Mouse (Mus musculus): Measurements from ENCODE around the gene Wfs1. TPM values are rescaled to one million over a fixed set of nuclear protein-coding genes. Genes with fewer than 3 reads are reported as not detected.

Gene Wfs1
- total and polyA plus RNA-seq, 3 experiments = 72.3 to 99.7 (median 82.3) TPM

- Histone ChIP-seq H3K27me3 (ENCODE audit: control insufficient read depth, insufficient read depth, low read length) (peaks cover 15% of the 10 kb centered on the region), H3K4me3 (peak overlapping the region; percentile 57; the same call in 1 of the 2 replicates), H3K9ac (ENCODE audit: low read depth, low read length) (no peak overlapping the region), H3K79me2 (replicated peaks; ENCODE audit: control insufficient read depth, insufficient read depth, low read length) (no peaks in the 10 kb centered on the region), H3K4me1 (ENCODE audit: control insufficient read depth, insufficient read depth, low read length) (no peaks in the 10 kb centered on the region), H3K27ac (no peak overlapping the region), H3K36me3 (ENCODE audit: control insufficient read depth, insufficient read depth, low read length) (no peaks in the 10 kb centered on the region)
- no peak for DNase-seq
- no peak for TF ChIP-seq CTCF (IDR thresholded peaks at IDR 0.05)
- no peak for TF ChIP-seq POLR2A (IDR thresholded peaks at IDR 0.05; ENCODE audit: insufficient read depth, low read depth, low read length)
- TF ChIP-seq EP300 (IDR thresholded peaks at IDR 0.05; ENCODE audit: insufficient read depth, low read depth, low read length) = no peak
- intact Hi-C loops (cut with DNase I) = no loop called here
- WGBS = 2% methylated on average over 17 of the region's 17 CpGs
These were observed 40.4 kb upstream of the Wfs1 start for GRCm38 (mm10) chr5:37029326-37029905.

- Histone ChIP-seq H3K27ac (no peak overlapping the region), H3K79me2 (replicated peaks; ENCODE audit: control insufficient read depth, insufficient read depth, low read length) (no peaks in the 10 kb centered on the region), H3K4me1 (ENCODE audit: control insufficient read depth, insufficient read depth, low read length) (no peaks in the 10 kb centered on the region), H3K4me3 (peak overlapping the region; percentile 57), H3K36me3 (ENCODE audit: control insufficient read depth, insufficient read depth, low read length) (no peaks in the 10 kb centered on the region), H3K9ac (ENCODE audit: low read depth, low read length) (no peak overlapping the region), H3K27me3 (ENCODE audit: control insufficient read depth, insufficient read depth, low read length) (peaks cover 15% of the 10 kb centered on the region)
- no peak for DNase-seq
- no peak for TF ChIP-seq EP300 (IDR thresholded peaks at IDR 0.05; ENCODE audit: insufficient read depth, low read depth, low read length)
- no peak for TF ChIP-seq CTCF (IDR thresholded peaks at IDR 0.05)
- no peak for TF ChIP-seq POLR2A (IDR thresholded peaks at IDR 0.05; ENCODE audit: insufficient read depth, low read depth, low read length)
- intact Hi-C loops (cut with DNase I) = no loop called here
- under 1% methylated on average over 68 of the region's 72 CpGs for WGBS
These were observed 39.7 kb upstream of the Wfs1 start for GRCm38 (mm10) chr5:37028486-37029311.

GRCm38 (mm10) chr5:37028104-37028485 is 39.1 kb upstream of the Wfs1 start:
- DNase-seq = peak; percentile 54 to 62
- TF ChIP-seq POLR2A (IDR thresholded peaks at IDR 0.05; ENCODE audit: insufficient read depth, low read depth, low read length) = no peak
- H3K4me3 ChIP-seq = peak overlapping the region; percentile 57
- peaks cover 15% of the 10 kb centered on the region for H3K27me3 ChIP-seq (ENCODE audit: control insufficient read depth, insufficient read depth, low read length)
- H3K9ac ChIP-seq (ENCODE audit: low read depth, low read length) = no peak overlapping the region
- no peak overlapping the region for H3K27ac ChIP-seq
- H3K36me3 ChIP-seq (ENCODE audit: control insufficient read depth, insufficient read depth, low read length) = no peaks in the 10 kb centered on the region
- intact Hi-C loops (cut with DNase I) = no loop called here
- WGBS = 2% methylated on average over 34 of the region's 37 CpGs
- H3K4me1 ChIP-seq (ENCODE audit: control insufficient read depth, insufficient read depth, low read length) = no peaks in the 10 kb centered on the region
- no peaks in the 10 kb centered on the region for H3K79me2 ChIP-seq (replicated peaks; ENCODE audit: control insufficient read depth, insufficient read depth, low read length)

- peaks cover 15% of the 10 kb centered on the region for H3K27me3 ChIP-seq (ENCODE audit: control insufficient read depth, insufficient read depth, low read length)
- H3K36me3 ChIP-seq (ENCODE audit: control insufficient read depth, insufficient read depth, low read length) = no peaks in the 10 kb centered on the region
- no peaks in the 10 kb centered on the region for H3K4me1 ChIP-seq (ENCODE audit: control insufficient read depth, insufficient read depth, low read length)
- no peak overlapping the region for H3K27ac ChIP-seq
- TF ChIP-seq EP300 (IDR thresholded peaks at IDR 0.05; ENCODE audit: insufficient read depth, low read depth, low read length) = no peak
- TF ChIP-seq CTCF (IDR thresholded peaks at IDR 0.05) = no peak
- no peak for TF ChIP-seq POLR2A (IDR thresholded peaks at IDR 0.05; ENCODE audit: insufficient read depth, low read depth, low read length)
- H3K9ac ChIP-seq (ENCODE audit: low read depth, low read length) = no peak overlapping the region
- WGBS = 15% methylated on average over 13 of the region's 13 CpGs
- no peak for DNase-seq
- H3K4me3 ChIP-seq = peak overlapping the region; percentile 57; the same call in 1 of the 2 replicates
- no peaks in the 10 kb centered on the region for H3K79me2 ChIP-seq (replicated peaks; ENCODE audit: control insufficient read depth, insufficient read depth, low read length)
- intact Hi-C loops (cut with DNase I) = no loop called here
These were observed 38.7 kb upstream of the Wfs1 start for GRCm38 (mm10) chr5:37027701-37028100.

GRCm38 (mm10) chr5:37017222-37017621 is 28.2 kb upstream of the Wfs1 start:
- WGBS = 39% methylated on average over 3 of the region's 3 CpGs
- peaks cover 2% of the 10 kb centered on the region for H3K27me3 ChIP-seq (ENCODE audit: control insufficient read depth, insufficient read depth, low read length)
- no peaks in the 10 kb centered on the region for H3K79me2 ChIP-seq (replicated peaks; ENCODE audit: control insufficient read depth, insufficient read depth, low read length)
- no peak overlapping the region for H3K27ac ChIP-seq
- no peak for TF ChIP-seq CTCF (IDR thresholded peaks at IDR 0.05)
- no peak for TF ChIP-seq POLR2A (IDR thresholded peaks at IDR 0.05; ENCODE audit: insufficient read depth, low read depth, low read length)
- no peak for TF ChIP-seq EP300 (IDR thresholded peaks at IDR 0.05; ENCODE audit: insufficient read depth, low read depth, low read length)
- intact Hi-C loops (cut with DNase I) = no loop called here
- no peaks in the 10 kb centered on the region for H3K4me1 ChIP-seq (ENCODE audit: control insufficient read depth, insufficient read depth, low read length)
- H3K9ac ChIP-seq (ENCODE audit: low read depth, low read length) = no peak overlapping the region
- H3K4me3 ChIP-seq = no peak overlapping the region
- no peak for DNase-seq
- no peaks in the 10 kb centered on the region for H3K36me3 ChIP-seq (ENCODE audit: control insufficient read depth, insufficient read depth, low read length)
